Mouse (Mus musculus): ENCODE results near the gene AI597479.

AI597479 gene

GRCm38 (mm10) chr1:43098031-43098984 is at the start of gene AI597479, which contains the start of gene Tgfbrap1:
AI597479 (plus strand) TSS chr1:43098710.
Tgfbrap1 (minus strand) TSS chr1:43098637.
- DNase-seq (ENCODE audit: low spot score): peak; percentile 67

GRCm38 (mm10) chr1:43051903-43052302 is 46.6 kb upstream of the AI597479 start:
- DNase-seq (ENCODE audit: low spot score): no peak

GRCm38 (mm10) chr1:43065615-43066310 is 32.7 kb upstream of the AI597479 start:
- DNase-seq (ENCODE audit: low spot score): no peak

- DNase-seq (ENCODE audit: low spot score): no peak
These were observed 31.9 kb upstream of the AI597479 start for GRCm38 (mm10) chr1:43066573-43066972.

- DNase-seq (ENCODE audit: low spot score): no peak
These were observed 31.0 kb upstream of the AI597479 start for GRCm38 (mm10) chr1:43067551-43067950.

GRCm38 (mm10) chr1:43070726-43071125 is 27.8 kb upstream of the AI597479 start:
- DNase-seq (ENCODE audit: low spot score): no peak

- no peak for DNase-seq (ENCODE audit: low spot score)
These were observed 26.5 kb upstream of the AI597479 start for GRCm38 (mm10) chr1:43072028-43072427.

- no peak for DNase-seq (ENCODE audit: low spot score)
These were observed 25.9 kb upstream of the AI597479 start for GRCm38 (mm10) chr1:43072561-43072960.

GRCm38 (mm10) chr1:43074791-43075190 is 23.7 kb upstream of the AI597479 start:
- no peak for DNase-seq (ENCODE audit: low spot score)

- no peak for DNase-seq (ENCODE audit: low spot score)
These were observed 20.4 kb upstream of the AI597479 start for GRCm38 (mm10) chr1:43078124-43078523.

- DNase-seq (ENCODE audit: low spot score): no peak
These were observed 15.6 kb upstream of the AI597479 start for GRCm38 (mm10) chr1:43082946-43083345.

- no peak for DNase-seq (ENCODE audit: low spot score)
These were observed 8.1 kb upstream of the AI597479 start for GRCm38 (mm10) chr1:43090418-43090817.

- DNase-seq (ENCODE audit: low spot score): no peak
These were observed 7.0 kb upstream of the AI597479 start for GRCm38 (mm10) chr1:43091306-43092055.

- no peak for DNase-seq (ENCODE audit: low spot score)
These were observed 6.2 kb upstream of the AI597479 start for GRCm38 (mm10) chr1:43092056-43093015.

GRCm38 (mm10) chr1:43094206-43094605 is 4.3 kb upstream of the AI597479 start:
- DNase-seq (ENCODE audit: low spot score): no peak

- DNase-seq (ENCODE audit: low spot score): no peak
These were observed 10.2 kb downstream of the AI597479 start for GRCm38 (mm10) chr1:43108729-43109128.

- no peak for DNase-seq (ENCODE audit: low spot score)
These were observed 12.0 kb downstream of the AI597479 start for GRCm38 (mm10) chr1:43110556-43110955.

- DNase-seq (ENCODE audit: low spot score): no peak
These were observed 14.4 kb downstream of the AI597479 start for GRCm38 (mm10) chr1:43112882-43113281.

GRCm38 (mm10) chr1:43117435-43117834 is 18.9 kb downstream of the AI597479 start:
- DNase-seq (ENCODE audit: low spot score): no peak

- no peak for DNase-seq (ENCODE audit: low spot score)
These were observed 22.4 kb downstream of the AI597479 start for GRCm38 (mm10) chr1:43120950-43121349.

- DNase-seq (ENCODE audit: low spot score): no peak
These were observed 24.1 kb downstream of the AI597479 start for GRCm38 (mm10) chr1:43122616-43123015.

All from urinary bladder, postnatal 10 days (tissue).